Mouse (Mus musculus) left cerebral cortex, adult 8-10 months (tissue): ENCODE results near the gene Timmdc1. TPM values are rescaled to one million over a fixed set of nuclear protein-coding genes. Genes with fewer than 3 reads are reported as not detected.

ENCODE experiments used
- total RNA-seq, 4 experiments: library from RNA; stranded (reverse); gene quantifications; 2 replicates each; pipeline ENCODE4 v1.2.4; 2022

Gene Timmdc1
- total RNA-seq, 4 experiments from 2014 or later = 24.6 to 32.1 (median 28.9) TPM

Other genes with a start within 250 kb of the Timmdc1 start
- under 1 TPM in 1 of 4 experiments, not detected in 3; 0.13 TPM for gene Nr1i2, start 227.8 kb downstream of the Timmdc1 start, total RNA-seq
- gene Maats1, start 180.5 kb downstream of the Timmdc1 start, total RNA-seq = 1 to 10 TPM; 1.1 to 1.6 (median 1.4) TPM
- 100 to 1,000 TPM; 100 to 149 (median 127) TPM for gene Cox17, start 175.7 kb downstream of the Timmdc1 start, total RNA-seq
- not detected for gene Gm21987, start 175.6 kb downstream of the Timmdc1 start, total RNA-seq
- under 1 TPM; 0.35 to 0.89 (median 0.52) TPM for gene Popdc2, start 160.5 kb downstream of the Timmdc1 start, total RNA-seq
- 1 to 10 TPM in 3 of 4 experiments, under 1 TPM in 1; 0.78 to 2.0 (median 1.9) TPM for gene Pla1a, start 89.5 kb downstream of the Timmdc1 start, total RNA-seq
- gene Adprh, start 70.0 kb downstream of the Timmdc1 start, total RNA-seq = 10 to 100 TPM; 53.6 to 58.5 (median 55.7) TPM
- gene Cd80, start 67.1 kb downstream of the Timmdc1 start, total RNA-seq = under 1 TPM; 0.44 to 0.71 (median 0.64) TPM
- 10 to 100 TPM; 43.1 to 49.4 (median 45.3) TPM for gene Poglut1, start 27.6 kb upstream of the Timmdc1 start, total RNA-seq
- 10 to 100 TPM; 18.8 to 27.1 (median 22.8) TPM for gene Tmem39a, start 36.0 kb upstream of the Timmdc1 start, total RNA-seq
- 10 to 100 TPM; 16.6 to 20.1 (median 18.3) TPM for gene Arhgap31, start 190.6 kb upstream of the Timmdc1 start, total RNA-seq
- 10 to 100 TPM; 19.8 to 25.0 (median 22.4) TPM for gene B4galt4, start 219.6 kb upstream of the Timmdc1 start, total RNA-seq